Mouse (Mus musculus): ENCODE data around the gene Gm28845. TPM values are rescaled to one million over a fixed set of nuclear protein-coding genes. Genes with fewer than 3 reads are reported as not detected.
A peak's percentile ranks its signal among the peaks of the same experiment; 100 is the strongest.

Gene Gm28845
- polyA plus RNA-seq, 1 experiment from 2014 or later: not detected

DNA sequence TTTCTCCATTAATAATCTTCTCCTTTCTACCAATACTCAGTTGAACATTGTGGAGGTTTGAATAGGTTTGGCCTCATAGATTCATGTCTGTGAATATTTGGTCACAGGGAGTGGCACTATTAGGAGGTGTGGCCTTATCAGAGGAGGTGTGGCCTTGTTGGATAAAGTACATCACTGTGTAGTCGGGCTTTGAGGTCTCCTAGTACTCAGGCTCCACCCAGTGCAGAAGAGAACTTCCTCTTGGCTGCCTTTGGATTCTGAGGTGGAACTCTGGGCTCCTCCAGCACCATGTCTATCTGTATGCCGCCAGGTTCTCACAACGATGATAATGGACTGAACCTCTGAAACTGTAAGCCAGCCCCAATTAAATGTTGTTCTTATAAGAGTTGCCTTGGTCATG lies 22.4 kb downstream of the Gm28845 start:
- no peaks in the 10 kb centered on the region for H3K36me3 ChIP-seq (replicated peaks; ENCODE audit: control insufficient read depth, insufficient read depth, low read depth, low read length)
- H3K4me1 ChIP-seq (ENCODE audit: control insufficient read depth, insufficient read depth, low read length): no peaks in the 10 kb centered on the region
- ATAC-seq (replicated peaks; ENCODE audit: insufficient number of reproducible peaks, low FRiP score, low TSS enrichment, low read depth): no peak
- no peak overlapping the region for H3K27ac ChIP-seq (replicated peaks; ENCODE audit: low read depth, low read length)
- DNase-seq (ENCODE audit: low spot score): no peak
- H3K9ac ChIP-seq (replicated peaks; ENCODE audit: low read length): no peak overlapping the region
- 78% methylated on average over 3 of the region's 3 CpGs for WGBS
- H3K27me3 ChIP-seq (ENCODE audit: control insufficient read depth, insufficient read depth, low read length): no peaks in the 10 kb centered on the region
- no peak overlapping the region for H3K4me3 ChIP-seq (ENCODE audit: low read depth, low read length)
- no peak overlapping the region for H3K4me2 ChIP-seq (ENCODE audit: low read depth, low read length)
- no peaks in the 10 kb centered on the region for H3K9me3 ChIP-seq (replicated peaks; ENCODE audit: control insufficient read depth, low read length)

DNA sequence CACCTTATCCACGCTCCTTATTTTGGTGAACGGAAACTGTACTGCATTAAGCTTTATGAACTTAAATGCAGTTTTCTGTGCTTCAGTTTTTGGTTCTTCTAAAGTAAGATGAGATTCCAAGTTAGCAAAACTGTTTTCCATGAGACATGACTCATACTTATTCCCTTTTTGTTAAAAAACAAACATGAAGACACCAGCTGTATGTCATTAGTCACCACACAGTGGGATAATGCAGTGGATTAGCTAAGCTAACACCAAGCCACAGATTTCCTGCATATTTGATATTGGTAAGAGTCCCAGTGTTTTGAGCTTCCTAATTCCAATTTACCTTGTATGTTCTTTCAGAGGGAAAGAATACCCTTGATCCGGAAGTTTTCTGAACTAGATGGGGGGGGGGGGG lies 27.8 kb downstream of the Gm28845 start:
- no peaks in the 10 kb centered on the region for H3K36me3 ChIP-seq (replicated peaks; ENCODE audit: control insufficient read depth, insufficient read depth, low read depth, low read length)
- no peaks in the 10 kb centered on the region for H3K9me3 ChIP-seq (replicated peaks; ENCODE audit: control insufficient read depth, low read length)
- no peak for ATAC-seq (replicated peaks; ENCODE audit: insufficient number of reproducible peaks, low FRiP score, low TSS enrichment, low read depth)
- H3K4me3 ChIP-seq (ENCODE audit: low read depth, low read length): no peak overlapping the region
- H3K9ac ChIP-seq (replicated peaks; ENCODE audit: low read length): no peak overlapping the region
- WGBS: 86% methylated on average over 3 of the region's 3 CpGs
- H3K4me1 ChIP-seq (ENCODE audit: control insufficient read depth, insufficient read depth, low read length): no peaks in the 10 kb centered on the region
- no peak overlapping the region for H3K4me2 ChIP-seq (ENCODE audit: low read depth, low read length)
- no peak overlapping the region for H3K27ac ChIP-seq (replicated peaks; ENCODE audit: low read depth, low read length)
- DNase-seq (ENCODE audit: low spot score): no peak
- H3K27me3 ChIP-seq (ENCODE audit: control insufficient read depth, insufficient read depth, low read length): no peaks in the 10 kb centered on the region

DNA sequence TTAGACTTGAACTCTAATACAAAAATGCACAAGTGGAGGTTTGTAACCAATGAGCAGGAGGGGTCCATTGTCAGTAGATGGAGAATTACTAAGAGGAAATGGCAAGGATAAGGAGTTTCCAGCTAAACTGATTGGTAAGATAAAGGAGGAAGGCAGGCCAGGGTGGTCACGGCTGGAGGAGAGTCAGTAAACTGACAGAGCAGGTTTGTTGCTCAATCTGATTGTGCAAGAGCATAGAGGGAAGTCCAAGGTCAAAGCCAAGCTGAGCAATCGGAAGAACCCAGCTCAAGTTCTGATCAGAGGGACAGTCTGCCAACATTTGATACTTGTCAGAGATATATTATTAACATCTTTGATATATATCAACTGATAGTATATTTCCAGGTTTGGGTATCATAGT lies 29.0 kb downstream of the Gm28845 start:
- H3K4me1 ChIP-seq (ENCODE audit: control insufficient read depth, insufficient read depth, low read length): no peaks in the 10 kb centered on the region
- H3K9me3 ChIP-seq (replicated peaks; ENCODE audit: control insufficient read depth, low read length): no peaks in the 10 kb centered on the region
- WGBS: 75% methylated on average over 2 of the region's 2 CpGs
- DNase-seq (ENCODE audit: low spot score) (no peak), ATAC-seq (replicated peaks; ENCODE audit: insufficient number of reproducible peaks, low FRiP score, low TSS enrichment, low read depth) (no peak)
- H3K4me3 ChIP-seq (ENCODE audit: low read depth, low read length): no peak overlapping the region
- no peak overlapping the region for H3K27ac ChIP-seq (replicated peaks; ENCODE audit: low read depth, low read length)
- no peak overlapping the region for H3K4me2 ChIP-seq (ENCODE audit: low read depth, low read length)
- H3K36me3 ChIP-seq (replicated peaks; ENCODE audit: control insufficient read depth, insufficient read depth, low read depth, low read length): no peaks in the 10 kb centered on the region
- no peaks in the 10 kb centered on the region for H3K27me3 ChIP-seq (ENCODE audit: control insufficient read depth, insufficient read depth, low read length)
- H3K9ac ChIP-seq (replicated peaks; ENCODE audit: low read length): no peak overlapping the region

DNA sequence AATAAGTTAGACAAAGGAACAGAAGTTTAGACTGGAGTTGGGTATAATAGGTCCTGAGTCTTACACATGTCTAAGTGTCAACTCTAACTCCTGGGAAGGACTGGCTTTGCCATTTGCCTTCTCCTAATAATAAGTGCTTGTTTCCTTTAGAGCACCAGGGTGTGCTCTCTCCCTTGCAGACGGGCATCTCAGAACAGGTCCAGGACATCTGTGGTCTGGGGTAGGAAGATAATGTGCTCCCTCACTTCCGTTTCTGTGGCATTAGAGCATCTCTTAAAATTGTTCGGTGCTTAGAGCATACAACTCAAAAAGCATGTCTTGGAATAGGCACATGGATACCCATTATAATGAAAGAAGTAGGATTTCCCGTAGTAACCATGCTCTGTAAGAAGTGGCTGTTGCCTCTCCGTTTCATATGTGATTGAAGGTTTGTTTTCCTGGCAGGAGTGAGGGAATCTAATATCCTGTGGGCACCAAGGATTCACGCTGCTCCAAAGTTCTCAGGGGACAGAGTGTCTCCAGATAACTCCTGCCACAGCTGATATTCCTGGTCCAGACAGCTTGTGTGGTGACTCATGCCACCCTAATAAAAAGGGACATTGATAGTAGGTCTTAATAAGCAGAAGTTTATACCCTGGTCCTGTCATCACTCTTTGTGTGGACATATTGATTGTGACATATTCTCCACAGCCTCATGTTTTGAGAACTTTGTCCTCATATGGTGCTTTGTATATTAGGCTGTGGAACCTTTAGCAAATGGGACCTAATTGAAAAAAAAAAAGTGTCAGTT lies 30.6 kb downstream of the Gm28845 start:
- DNase-seq (ENCODE audit: low spot score) (no peak), ATAC-seq (replicated peaks; ENCODE audit: insufficient number of reproducible peaks, low FRiP score, low TSS enrichment, low read depth) (no peak)
- H3K4me1 ChIP-seq (ENCODE audit: control insufficient read depth, insufficient read depth, low read length): no peaks in the 10 kb centered on the region
- H3K9ac ChIP-seq (replicated peaks; ENCODE audit: low read length): no peak overlapping the region
- no peak overlapping the region for H3K27ac ChIP-seq (replicated peaks; ENCODE audit: low read depth, low read length)
- H3K4me2 ChIP-seq (ENCODE audit: low read depth, low read length): no peak overlapping the region
- H3K4me3 ChIP-seq (ENCODE audit: low read depth, low read length): no peak overlapping the region
- WGBS: 76% methylated on average over 6 of the region's 6 CpGs
- H3K9me3 ChIP-seq (replicated peaks; ENCODE audit: control insufficient read depth, low read length): no peaks in the 10 kb centered on the region
- no peaks in the 10 kb centered on the region for H3K36me3 ChIP-seq (replicated peaks; ENCODE audit: control insufficient read depth, insufficient read depth, low read depth, low read length)
- no peaks in the 10 kb centered on the region for H3K27me3 ChIP-seq (ENCODE audit: control insufficient read depth, insufficient read depth, low read length)

DNA sequence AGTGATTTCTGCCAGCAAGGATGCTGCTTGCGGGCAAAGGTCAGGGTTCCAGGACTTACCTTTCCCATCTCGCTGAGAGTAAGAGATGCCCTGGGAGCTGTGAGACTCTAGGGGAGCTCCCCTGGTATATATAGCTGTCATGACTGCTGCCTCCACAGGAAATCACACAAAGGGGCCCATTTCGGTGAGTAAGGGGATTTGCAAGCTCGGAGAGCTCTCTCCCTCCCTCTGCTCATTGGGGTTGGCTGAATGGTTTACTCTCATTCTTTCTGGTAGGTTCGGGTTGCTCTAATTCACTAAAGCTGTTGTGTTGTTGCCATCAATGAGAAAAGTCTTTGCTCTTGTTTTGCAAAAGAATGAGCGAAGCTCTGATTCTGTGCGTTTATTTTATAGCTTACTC lies 37.2 kb downstream of the Gm28845 start, which contains the start of gene Crygb:
Gene Crygb (minus strand): TSS at position 101 of the 400 bp plus-strand sequence.
- Histone ChIP-seq H3K4me1 (ENCODE audit: control insufficient read depth, insufficient read depth, low read length) (no peaks in the 10 kb centered on the region), H3K36me3 (replicated peaks; ENCODE audit: control insufficient read depth, insufficient read depth, low read depth, low read length) (no peaks in the 10 kb centered on the region), H3K27me3 (ENCODE audit: control insufficient read depth, insufficient read depth, low read length) (no peaks in the 10 kb centered on the region), H3K4me2 (ENCODE audit: low read depth, low read length) (no peak within 1 kb of the TSS), H3K27ac (replicated peaks; ENCODE audit: low read depth, low read length) (no peak within 1 kb of the TSS), H3K9me3 (replicated peaks; ENCODE audit: control insufficient read depth, low read length) (no peaks in the 10 kb centered on the region), H3K9ac (replicated peaks; ENCODE audit: low read length) (no peak within 1 kb of the TSS), H3K4me3 (ENCODE audit: low read depth, low read length) (no peak within 1 kb of the TSS)
- peak; percentile 24 for DNase-seq (ENCODE audit: low spot score)
- no peak for ATAC-seq (replicated peaks; ENCODE audit: insufficient number of reproducible peaks, low FRiP score, low TSS enrichment, low read depth)
- WGBS: 25% methylated on average over 7 of the region's 7 CpGs

DNA sequence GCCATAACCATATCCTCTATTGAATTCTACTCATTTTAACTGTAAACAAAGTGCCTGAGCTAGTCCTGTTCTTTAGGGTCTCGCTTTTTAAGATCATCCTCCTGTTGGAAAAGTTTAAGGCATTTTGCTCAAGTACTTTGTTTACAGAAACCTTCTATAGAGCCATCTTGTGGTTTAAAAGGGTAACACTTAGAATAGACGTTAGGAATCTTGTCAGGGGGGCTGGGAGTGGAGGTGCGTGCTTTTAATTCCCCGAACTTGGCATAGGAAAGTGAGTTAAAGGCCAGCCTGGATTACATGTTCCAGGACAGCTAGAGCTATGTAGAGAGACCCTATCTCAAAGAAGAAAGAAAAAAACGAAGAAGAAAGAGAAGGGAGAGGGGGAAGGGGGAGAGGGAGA lies 43.8 kb downstream of the Gm28845 start:
- H3K27ac ChIP-seq (replicated peaks; ENCODE audit: low read depth, low read length): no peak overlapping the region
- no peaks in the 10 kb centered on the region for H3K9me3 ChIP-seq (replicated peaks; ENCODE audit: control insufficient read depth, low read length)
- ATAC-seq (replicated peaks; ENCODE audit: insufficient number of reproducible peaks, low FRiP score, low TSS enrichment, low read depth) (no peak), DNase-seq (ENCODE audit: low spot score) (peak; percentile 26)
- H3K4me3 ChIP-seq (ENCODE audit: low read depth, low read length): no peak overlapping the region
- no peak overlapping the region for H3K9ac ChIP-seq (replicated peaks; ENCODE audit: low read length)
- WGBS: 15% methylated on average over 5 of the region's 5 CpGs
- H3K36me3 ChIP-seq (replicated peaks; ENCODE audit: control insufficient read depth, insufficient read depth, low read depth, low read length): no peaks in the 10 kb centered on the region
- no peak overlapping the region for H3K4me2 ChIP-seq (ENCODE audit: low read depth, low read length)
- H3K4me1 ChIP-seq (ENCODE audit: control insufficient read depth, insufficient read depth, low read length): no peaks in the 10 kb centered on the region
- no peaks in the 10 kb centered on the region for H3K27me3 ChIP-seq (ENCODE audit: control insufficient read depth, insufficient read depth, low read length)

DNA sequence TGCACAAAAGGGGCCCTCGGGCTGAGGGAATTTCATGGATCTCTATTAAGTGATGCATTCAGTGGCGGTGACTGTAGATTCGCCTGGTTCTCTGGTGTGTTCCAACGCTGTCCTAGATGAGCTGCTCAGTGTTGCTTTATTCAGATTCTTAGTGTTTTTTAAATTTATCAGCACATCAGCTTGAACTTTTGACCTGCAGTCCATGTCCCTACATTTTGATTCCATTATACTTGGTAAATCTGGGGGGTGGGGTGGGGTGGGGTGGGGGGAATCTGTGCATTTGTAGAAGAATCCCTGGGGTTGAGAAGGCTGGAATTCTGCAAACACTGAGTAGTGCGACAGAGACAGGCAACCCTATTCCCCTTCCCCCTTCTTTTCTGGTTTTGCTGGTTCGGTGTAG lies 45.8 kb downstream of the Gm28845 start, which contains the start of gene Crygc:
Gene Crygc (minus strand): TSS at position 101 of the 400 bp plus-strand sequence.
- WGBS: 56% methylated on average over 6 of the region's 6 CpGs
- no peak within 1 kb of the TSS for H3K9ac ChIP-seq (replicated peaks; ENCODE audit: low read length)
- H3K27ac ChIP-seq (replicated peaks; ENCODE audit: low read depth, low read length): no peak within 1 kb of the TSS
- no peaks in the 10 kb centered on the region for H3K9me3 ChIP-seq (replicated peaks; ENCODE audit: control insufficient read depth, low read length)
- no peak within 1 kb of the TSS for H3K4me3 ChIP-seq (ENCODE audit: low read depth, low read length)
- no peak within 1 kb of the TSS for H3K4me2 ChIP-seq (ENCODE audit: low read depth, low read length)
- no peaks in the 10 kb centered on the region for H3K36me3 ChIP-seq (replicated peaks; ENCODE audit: control insufficient read depth, insufficient read depth, low read depth, low read length)
- DNase-seq (ENCODE audit: low spot score) (no peak), ATAC-seq (replicated peaks; ENCODE audit: insufficient number of reproducible peaks, low FRiP score, low TSS enrichment, low read depth) (no peak)
- H3K4me1 ChIP-seq (ENCODE audit: control insufficient read depth, insufficient read depth, low read length): no peaks in the 10 kb centered on the region
- H3K27me3 ChIP-seq (ENCODE audit: control insufficient read depth, insufficient read depth, low read length): no peaks in the 10 kb centered on the region

DNA sequence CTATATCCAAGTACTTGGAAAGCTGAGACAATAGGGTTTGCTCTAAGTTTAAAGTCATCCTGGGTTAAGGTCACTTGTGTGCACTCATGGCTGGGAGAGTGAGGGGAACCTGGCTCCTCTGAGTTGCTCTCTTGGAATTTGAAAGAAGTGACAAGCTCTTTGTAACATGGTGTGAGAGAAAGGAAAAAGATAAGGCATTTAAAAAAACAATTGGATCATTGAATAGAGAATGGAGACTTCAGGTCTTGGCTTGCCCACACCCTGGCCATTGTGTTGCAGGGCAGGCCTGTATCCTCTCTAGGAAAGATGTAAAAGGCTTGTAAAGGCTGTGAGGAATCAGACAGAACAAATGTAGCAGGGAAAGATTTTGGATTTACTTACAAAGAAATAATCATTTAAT lies 51.5 kb downstream of the Gm28845 start:
- H3K9ac ChIP-seq (replicated peaks; ENCODE audit: low read length): no peak overlapping the region
- no peak overlapping the region for H3K4me3 ChIP-seq (ENCODE audit: low read depth, low read length)
- no peak overlapping the region for H3K4me2 ChIP-seq (ENCODE audit: low read depth, low read length)
- no peak for ATAC-seq (replicated peaks; ENCODE audit: insufficient number of reproducible peaks, low FRiP score, low TSS enrichment, low read depth)
- no peak for DNase-seq (ENCODE audit: low spot score)
- H3K4me1 ChIP-seq (ENCODE audit: control insufficient read depth, insufficient read depth, low read length): no peaks in the 10 kb centered on the region
- H3K9me3 ChIP-seq (replicated peaks; ENCODE audit: control insufficient read depth, low read length): no peaks in the 10 kb centered on the region
- no peak overlapping the region for H3K27ac ChIP-seq (replicated peaks; ENCODE audit: low read depth, low read length)
- no peaks in the 10 kb centered on the region for H3K27me3 ChIP-seq (ENCODE audit: control insufficient read depth, insufficient read depth, low read length)
- H3K36me3 ChIP-seq (replicated peaks; ENCODE audit: control insufficient read depth, insufficient read depth, low read depth, low read length): no peaks in the 10 kb centered on the region

Measured in embryonic facial prominence, embryonic 11.5 days (tissue).